11 mouse cellular contexts compared by ENCODE assay signal in genomic region chr11:36264776-36265466, GRCm38 (mm10).
DNase-seq lines count a peak whose midpoint lies in the region; ATAC-seq and TF ChIP-seq lines count a peak whose summit lies in the region.
"Had no signal": no experiment of that assay in that cellular context is flagged by ENCODE, and none has a peak within 500 bp of the region (broad histone marks: within the 10 kb centered on the region; RNA-seq: fewer than 3 reads in every experiment).

No protein-coding gene starts in this region.

- peak overlapping the region; percentile 10; the same call in 1 of the 2 replicates for H3K4me2 ChIP-seq in midbrain, embryonic 15.5 days
- H3K4me2 ChIP-seq: stomach, embryonic 15.5 days had no signal

- DNase-seq in layer of hippocampus, adult 2 months (ENCODE audit: low spot score in 2 of 2): no peak
- no peak for DNase-seq in layer of hippocampus, postnatal 36 days
- peak; percentile 8 for DNase-seq in cerebellum, adult 11 months
- peak; percentile 31 for DNase-seq in kidney, adult 18-20 months
- DNase-seq in embryo, embryonic 10 days (ENCODE audit: low spot score): no peak
- DNase-seq in layer of hippocampus, postnatal 14 days (ENCODE audit: low spot score in 2 of 2): no peak
- no peak for DNase-seq in urinary bladder, postnatal 25 days (ENCODE audit: low spot score)

- H3K36me3 ChIP-seq in midbrain, embryonic 15.5 days (replicated peaks): no peaks in the 10 kb centered on the region
- H3K36me3 ChIP-seq: stomach, embryonic 15.5 days had no signal

- no peaks in the 10 kb centered on the region for H3K27me3 ChIP-seq in midbrain, embryonic 15.5 days (replicated peaks)
- H3K27me3 ChIP-seq: CH12.LX; stomach, embryonic 15.5 days had no signal

- ATAC-seq in midbrain, embryonic 15.5 days (replicated peaks): peak; percentile 54; the same call in 1 of the 2 replicates

- H3K9me3 ChIP-seq in midbrain, embryonic 15.5 days: no peaks in the 10 kb centered on the region
- H3K9me3 ChIP-seq: stomach, embryonic 15.5 days had no signal

- H3K27ac ChIP-seq in layer of hippocampus, adult 2 months: peak overlapping the region; percentile 43
- H3K27ac ChIP-seq in midbrain, embryonic 15.5 days: peak overlapping the region; percentile 14; the same call in 1 of the 2 replicates
- H3K27ac ChIP-seq: stomach, embryonic 15.5 days had no signal

- H3K4me1 ChIP-seq in midbrain, embryonic 15.5 days: peaks cover 26% of the 10 kb centered on the region
- H3K4me1 ChIP-seq: stomach, embryonic 15.5 days had no signal

- 37% methylated on average over 17 of the region's 17 CpGs for WGBS in midbrain, embryonic 15.5 days

- no peak overlapping the region for H3K4me3 ChIP-seq in layer of hippocampus, adult 2 months
- H3K4me3 ChIP-seq in midbrain, embryonic 15.5 days: no peak overlapping the region
- H3K4me3 ChIP-seq: myocyte; stomach, embryonic 15.5 days had no signal

- no peak for TF ChIP-seq CTCF in layer of hippocampus, adult 2 months (conservative IDR thresholded peaks at IDR 0.05)

- H3K9ac ChIP-seq in midbrain, embryonic 15.5 days: no peak overlapping the region
- H3K9ac ChIP-seq: stomach, embryonic 15.5 days had no signal

Comparison
In these comparisons a context has a peak if more than half of its experiments do, and no peak if none do; other contexts are left out.
1. DNase-seq: peak in cerebellum, adult 11 months (single experiment) and kidney, adult 18-20 months (single experiment); none in layer of hippocampus, adult 2 months (0 of 2), layer of hippocampus, postnatal 36 days (0 of 2), embryo, embryonic 10 days (single experiment), layer of hippocampus, postnatal 14 days (0 of 2) and urinary bladder, postnatal 25 days (single experiment).